ENCODE assay signal across 8 mouse cellular contexts in the genomic region with DNA sequence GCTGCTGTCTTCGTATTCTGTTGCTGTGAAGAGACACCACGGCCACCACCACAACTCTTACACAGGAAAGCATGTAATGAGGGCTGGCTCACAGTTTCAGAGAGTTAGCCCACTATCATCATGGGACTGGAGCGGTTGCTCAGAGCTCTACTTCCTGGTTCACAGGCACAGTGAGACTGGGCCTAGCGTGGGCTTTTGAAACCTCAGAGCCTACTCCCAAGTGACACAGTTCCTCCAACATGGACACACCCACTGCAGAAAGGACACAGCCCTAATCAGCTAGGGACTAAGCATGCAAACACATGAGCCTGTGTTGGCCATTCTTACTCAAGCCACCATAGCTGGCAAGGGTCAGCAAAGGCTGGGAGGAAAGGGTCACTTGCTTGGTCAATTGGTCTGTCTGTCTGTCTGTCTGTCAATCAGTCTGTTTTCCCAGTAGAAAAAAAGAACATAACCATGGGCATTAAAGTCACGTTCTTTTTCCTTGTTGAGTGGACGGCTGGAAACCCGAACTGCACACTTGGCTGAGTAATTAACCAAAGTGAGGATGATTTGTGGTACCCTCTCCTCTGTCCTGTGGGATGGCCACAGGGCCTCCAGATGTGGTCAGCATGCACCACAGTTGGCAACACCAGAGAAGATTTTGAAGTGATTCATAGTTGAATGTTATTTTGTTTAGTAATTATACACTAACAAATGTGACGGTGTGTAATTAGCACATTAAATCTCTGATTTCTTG. TPM values are rescaled to one million over a fixed set of nuclear protein-coding genes. Genes with fewer than 3 reads are reported as not detected.
DNase-seq lines count a peak whose midpoint lies in the region; ATAC-seq and TF ChIP-seq lines count a peak whose summit lies in the region.

No protein-coding gene starts in this region.

- TF ChIP-seq CTCF in kidney, adult 2 months (conservative IDR thresholded peaks at IDR 0.05; ENCODE audit: insufficient read depth, insufficient read length, low read depth, low read length) = no peak
- no peak for TF ChIP-seq CTCF in E14TG2a.4 (conservative IDR thresholded peaks at IDR 0.05; ENCODE audit: low read length)

- DNase-seq in kidney, adult 2 months = peak; percentile 30
- no peak for DNase-seq in kidney, adult 11 months
- no peak for DNase-seq in ovary, postnatal 14 days (ENCODE audit: low spot score)
- no peak for DNase-seq in ovary, adult 18-20 months (ENCODE audit: low spot score)

- H3K9me3 ChIP-seq in E14TG2a.4 (ENCODE audit: low read length) = no peaks in the 10 kb centered on the region

- peak; percentile 75 to 76 for ATAC-seq in hematopoietic stem cell, adult 5-6 weeks (replicated peaks in 1 of 2; ENCODE audit: insufficient read depth in 1 of 2, low FRiP score in 2 of 2, low TSS enrichment in 1 of 2, low read depth in 1 of 2, poor library complexity in 2 of 2, severe bottlenecking in 2 of 2)
- peak; percentile 54 for ATAC-seq in megakaryocyte-erythroid progenitor cell, adult 5-6 weeks (replicated peaks; ENCODE audit: low FRiP score, low TSS enrichment, poor library complexity, severe bottlenecking)
- no peak for ATAC-seq in erythroid progenitor cell, adult 5-6 weeks (replicated peaks; ENCODE audit: low FRiP score, poor library complexity, severe bottlenecking)

- no peaks in the 10 kb centered on the region for H3K27me3 ChIP-seq in kidney, adult 2 months (replicated peaks; ENCODE audit: control insufficient read depth, insufficient read depth, low read length)
- H3K27me3 ChIP-seq in E14TG2a.4 (ENCODE audit: insufficient read depth, low read length) = no peaks in the 10 kb centered on the region

- H3K4me1 ChIP-seq in kidney, adult 2 months (ENCODE audit: control insufficient read depth, insufficient read depth, low read length) = peaks cover 24% of the 10 kb centered on the region
- peaks cover 97% of the 10 kb centered on the region for H3K4me1 ChIP-seq in E14TG2a.4 (replicated peaks; ENCODE audit: low read depth, low read length)

- TF ChIP-seq POLR2A in kidney, adult 2 months (IDR thresholded peaks at IDR 0.05; ENCODE audit: low read depth, low read length) = no peak

- H3K36me3 ChIP-seq in kidney, adult 2 months (ENCODE audit: control insufficient read depth, insufficient read depth, low read length) = no peaks in the 10 kb centered on the region
- peaks cover 50% of the 10 kb centered on the region for H3K36me3 ChIP-seq in E14TG2a.4 (ENCODE audit: insufficient read depth, low read length)

- H3K4me3 ChIP-seq in kidney, adult 2 months (ENCODE audit: insufficient read depth, low read depth, low read length) = no peak overlapping the region
- H3K4me3 ChIP-seq in E14TG2a.4 (replicated peaks; ENCODE audit: low read length) = peak overlapping the region; percentile 62

- no peak overlapping the region for H3K27ac ChIP-seq in kidney, adult 2 months (ENCODE audit: insufficient read depth, low read depth, low read length)

- WGBS in kidney, adult 2 months = 52% methylated on average over 8 of the region's 8 CpGs

RNA-seq across cellular contexts. Expression of a gene that starts 56.7 kb away (rescaled TPM):
- 29.9 and 41.3 TPM in 2 replicates for polyA plus RNA-seq in kidney, adult 2 months (2012; rRNA removed)
- 222 and 248 TPM in 2 replicates for total RNA-seq in hematopoietic stem cell, adult 5-6 weeks (2017)
- 99.2 and 117 TPM in 2 replicates for total RNA-seq in megakaryocyte-erythroid progenitor cell, adult 5-6 weeks (2014; fragmentation: Nextera tagmentation)
- total RNA-seq in megakaryocyte-erythroid progenitor cell, adult 5-6 weeks (2017) = 223 and 234 TPM in 2 replicates
- 65.2 and 80.1 TPM in 2 replicates for total RNA-seq in erythroid progenitor cell, adult 5-6 weeks (2015; ENCODE audit: low replicate concordance)
- 113 and 118 TPM in 2 replicates for total RNA-seq in erythroid progenitor cell, adult 5-6 weeks (2017; ENCODE audit: low replicate concordance)
